Mouse (Mus musculus) hindbrain, embryonic 11.5 days (tissue): ENCODE measurements around the gene Hk1. TPM values are rescaled to one million over a fixed set of nuclear protein-coding genes. Genes with fewer than 3 reads are reported as not detected.

Source experiments
- ATAC-seq: fragments of 200-750 bp; cut with Nextera tagmentation; 2 replicates; pipeline ENCODE4 v1.8.0; 2017; ENCODE audit warnings: mild to moderate bottlenecking, moderate TSS enrichment, moderate library complexity; ENCODE audit not compliant: low FRiP score
- DNase-seq: peaks from one replicate; pipeline ENCODE4 v3.0.0-alpha.2; 2015; ENCODE audit warnings: low spot score
- H3K27ac ChIP-seq: fragments of 300-500 bp; sonication (generic); 2 replicates; pipeline ENCODE4 v1.5.1; 2014; ENCODE audit warnings: mild to moderate bottlenecking, low read depth, low read length
- H3K27me3 ChIP-seq: fragments of 300-500 bp; sonication (generic); 2 replicates; pipeline ENCODE4 v1.6.1; 2014; ENCODE audit warnings: mild to moderate bottlenecking, low read length, moderate library complexity, mixed read lengths; ENCODE audit not compliant: control insufficient read depth, insufficient read depth
- H3K36me3 ChIP-seq: fragments of 300-500 bp; sonication (generic); 2 replicates; pipeline ENCODE4 v1.6.1; 2014; ENCODE audit warnings: mild to moderate bottlenecking, low read length, moderate library complexity, mixed read lengths; ENCODE audit not compliant: control insufficient read depth, insufficient read depth
- H3K4me1 ChIP-seq: fragments of 300-500 bp; sonication (generic); replicated peaks from 2 replicates; pipeline ENCODE4 v1.6.1; 2014; ENCODE audit warnings: low read length, mixed read lengths; ENCODE audit not compliant: control insufficient read depth, insufficient read depth
- H3K4me2 ChIP-seq: fragments of 300-500 bp; sonication (generic); replicated peaks from 2 replicates; pipeline ENCODE4 v1.6.1; 2014; ENCODE audit warnings: mild to moderate bottlenecking, low read depth, low read length
- H3K4me3 ChIP-seq: fragments of 300-500 bp; sonication (generic); 2 replicates; pipeline ENCODE4 v1.5.1; 2014; ENCODE audit warnings: low read depth, low read length
- H3K9ac ChIP-seq: fragments of 300-500 bp; sonication (generic); 2 replicates; pipeline ENCODE4 v1.6.1; 2014; ENCODE audit warnings: low read depth, low read length
- H3K9me3 ChIP-seq: fragments of 300-500 bp; sonication (generic); 2 replicates; pipeline ENCODE4 v1.6.1; 2016; ENCODE audit warnings: low read length; ENCODE audit not compliant: control insufficient read depth
- WGBS: fragments of 180-500 bp; shearing (Covaris S2); extraction: QIAGEN DNeasy Blood & Tissue Kit; methylation state at CpG from one replicate; pipeline ENCODE4 v1.1.7; 2014; 5-methylcytosine and 5-hydroxymethylcytosine counted together
- polyA plus RNA-seq: library from polyadenylated mRNA; unstranded; fragments of >200 nt; fragmentation: Nextera tagmentation; extraction: Ambion mirVana; gene quantifications from 2 replicates; pipeline ENCODE4 v1.2.1, GENCODE M21; 2014

The Hk1 gene
- polyA plus RNA-seq, 1 experiment from 2014 or later, result 18.2 TPM

GRCm38 (mm10) chr10:62258298-62258697 lies 121.4 kb downstream of the Hk1 start:
- Histone ChIP-seq H3K9me3 (no peaks in the 10 kb centered on the region), H3K27me3 (no peaks in the 10 kb centered on the region), H3K36me3 (no peaks in the 10 kb centered on the region), H3K4me1 (no peaks in the 10 kb centered on the region), H3K9ac (no peak overlapping the region), H3K4me3 (no peak overlapping the region), H3K4me2 (no peak overlapping the region), H3K27ac (no peak overlapping the region)
- WGBS, result 90% methylated on average over 5 of the region's 5 CpGs
- no peak for ATAC-seq
- no peak for DNase-seq

- H3K36me3 ChIP-seq, result no peaks in the 10 kb centered on the region
- no peak overlapping the region for H3K4me2 ChIP-seq
- no peak overlapping the region; the same call in 1 of the 2 replicates for H3K27ac ChIP-seq
- H3K9ac ChIP-seq, result no peak overlapping the region
- 90% methylated on average over 27 of the region's 27 CpGs for WGBS
- H3K9me3 ChIP-seq, result no peaks in the 10 kb centered on the region
- DNase-seq, result no peak
- no peaks in the 10 kb centered on the region for H3K27me3 ChIP-seq
- H3K4me3 ChIP-seq, result no peak overlapping the region
- no peaks in the 10 kb centered on the region for H3K4me1 ChIP-seq
- no peak for ATAC-seq
These were observed 127.0 kb downstream of the Hk1 start for GRCm38 (mm10) chr10:62252496-62253235.

DNA sequence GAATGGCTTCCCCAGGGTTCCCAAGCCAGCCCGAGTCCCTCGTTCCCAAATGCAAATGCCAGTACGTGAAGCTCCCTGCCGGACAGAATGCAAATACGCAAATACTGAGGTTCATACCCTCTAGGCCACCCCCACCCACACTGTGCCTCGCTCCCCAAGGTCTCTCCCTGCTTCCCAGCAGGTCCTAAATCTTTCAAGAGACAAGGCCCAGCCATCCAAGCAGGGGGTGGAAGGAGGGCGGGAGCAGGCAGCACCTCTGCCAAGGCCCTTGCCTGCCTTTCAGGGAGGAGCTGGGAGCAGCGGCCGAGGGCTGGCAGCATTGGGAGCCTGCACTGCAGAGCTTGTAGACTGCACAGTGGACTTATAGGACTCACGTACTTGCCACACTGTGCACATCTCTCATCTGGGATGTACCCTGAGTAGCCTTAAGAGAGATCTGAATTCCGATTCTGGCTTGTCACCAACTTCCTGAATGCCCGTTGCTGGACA lies 127.7 kb downstream of the Hk1 start, which contains the start of gene Tacr2:
Gene Tacr2, plus strand, starts transcription at position 439 of the 489 bp plus-strand sequence.
- 45% methylated on average over 12 of the region's 12 CpGs for WGBS
- no peaks in the 10 kb centered on the region for H3K27me3 ChIP-seq
- no peaks in the 10 kb centered on the region for H3K9me3 ChIP-seq

DNA sequence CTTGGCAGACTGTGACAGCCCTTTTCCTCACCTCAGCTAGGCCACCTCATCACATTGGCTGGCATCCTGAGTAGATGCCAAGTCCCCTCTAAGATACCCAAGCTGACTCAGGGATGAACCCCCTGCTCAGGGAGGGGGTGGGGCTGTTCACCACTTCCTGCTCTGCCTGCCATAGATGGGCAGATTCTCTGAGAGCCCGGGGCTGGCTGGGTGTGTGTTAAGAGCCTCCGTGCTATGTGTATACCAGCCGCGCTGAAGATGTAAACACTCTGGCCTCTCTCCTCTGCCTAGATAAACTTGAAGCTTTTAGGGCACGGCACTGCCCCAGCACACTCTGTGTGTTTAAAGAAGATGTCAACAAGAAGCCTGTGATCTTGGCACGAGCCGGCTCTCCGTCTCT lies 131.9 kb downstream of the Hk1 start:
- Histone ChIP-seq H3K9me3 (no peaks in the 10 kb centered on the region), H3K4me1 (no peaks in the 10 kb centered on the region), H3K27me3 (no peaks in the 10 kb centered on the region), H3K9ac (no peak overlapping the region), H3K27ac (no peak overlapping the region), H3K36me3 (no peaks in the 10 kb centered on the region), H3K4me2 (no peak overlapping the region), H3K4me3 (no peak overlapping the region)
- WGBS, result 66% methylated on average over 8 of the region's 8 CpGs
- DNase-seq, result no peak
- no peak for ATAC-seq

More for the DNA sequence above, 127.7 kb downstream of the Hk1 start, which contains the start of gene Tacr2:
- H3K4me3 ChIP-seq, result no peak within 1 kb of the TSS
- H3K27ac ChIP-seq, result no peak within 1 kb of the TSS; the same call in 1 of the 2 replicates
- H3K4me1 ChIP-seq, result no peaks in the 10 kb centered on the region
- H3K36me3 ChIP-seq, result no peaks in the 10 kb centered on the region
- no peak within 1 kb of the TSS for H3K9ac ChIP-seq
- DNase-seq (no peak), ATAC-seq (no peak)
- H3K4me2 ChIP-seq, result no peak within 1 kb of the TSS

DNA sequence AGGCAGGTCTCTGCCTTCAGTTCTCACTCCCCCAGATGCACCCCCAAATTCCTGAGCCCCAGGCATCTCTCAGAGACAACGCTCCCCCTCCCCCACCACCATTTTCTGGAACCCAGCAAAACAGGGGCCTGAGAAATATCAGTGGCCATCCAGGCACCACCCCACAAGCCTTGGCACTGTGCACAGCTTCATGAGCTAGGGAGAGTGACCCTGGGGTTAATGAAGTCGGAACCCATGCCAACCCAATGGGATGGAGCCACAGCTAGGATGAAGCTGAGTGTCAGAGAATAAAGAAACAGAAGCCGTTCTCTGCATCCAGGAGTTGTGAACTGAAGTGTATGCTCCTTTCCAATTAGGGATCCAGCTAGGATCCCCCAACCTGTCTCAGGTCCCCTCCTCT lies 132.6 kb downstream of the Hk1 start:
- DNase-seq, result no peak

DNA sequence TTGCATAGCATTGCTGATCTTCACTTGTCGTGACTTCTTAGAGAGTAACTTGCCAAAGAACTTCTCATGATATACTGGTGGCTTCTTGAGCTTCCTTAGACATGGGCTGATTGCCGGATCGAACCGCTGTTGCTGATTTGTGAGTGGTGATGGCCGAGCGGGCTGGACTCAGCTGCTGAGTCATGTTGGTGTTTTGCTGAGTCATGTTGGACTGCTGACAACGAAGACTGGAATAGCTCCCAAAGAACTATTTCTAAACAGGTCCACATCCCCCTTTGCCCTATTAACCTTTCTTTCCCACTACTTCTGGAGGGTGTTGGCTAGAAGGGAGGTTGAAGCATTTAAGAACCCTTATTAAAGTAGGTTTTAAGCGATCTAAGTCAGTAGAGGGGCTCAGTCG lies 135.6 kb downstream of the Hk1 start:
- Histone ChIP-seq H3K27ac (no peak overlapping the region), H3K4me3 (no peak overlapping the region), H3K4me2 (no peak overlapping the region), H3K9ac (no peak overlapping the region), H3K27me3 (no peaks in the 10 kb centered on the region), H3K36me3 (no peaks in the 10 kb centered on the region), H3K4me1 (no peaks in the 10 kb centered on the region), H3K9me3 (no peaks in the 10 kb centered on the region)
- DNase-seq (no peak), ATAC-seq (no peak)
- 92% methylated on average over 9 of the region's 9 CpGs for WGBS

More for the DNA sequence above, 132.6 kb downstream of the Hk1 start:
- H3K36me3 ChIP-seq, result no peaks in the 10 kb centered on the region
- no peak overlapping the region for H3K4me2 ChIP-seq
- H3K4me1 ChIP-seq, result no peaks in the 10 kb centered on the region
- no peak overlapping the region for H3K9ac ChIP-seq
- no peak overlapping the region for H3K27ac ChIP-seq
- H3K4me3 ChIP-seq, result no peak overlapping the region
- H3K27me3 ChIP-seq, result no peaks in the 10 kb centered on the region
- no peaks in the 10 kb centered on the region for H3K9me3 ChIP-seq
- WGBS, result 71% methylated on average over 3 of the region's 3 CpGs
- no peak for ATAC-seq

- Histone ChIP-seq H3K9me3 (no peaks in the 10 kb centered on the region), H3K36me3 (no peaks in the 10 kb centered on the region), H3K27ac (no peak overlapping the region), H3K27me3 (no peaks in the 10 kb centered on the region), H3K4me3 (no peak overlapping the region), H3K4me1 (no peaks in the 10 kb centered on the region), H3K9ac (no peak overlapping the region), H3K4me2 (no peak overlapping the region)
- DNase-seq (peak; percentile 61), ATAC-seq (no peak)
- 60% methylated on average over 13 of the region's 13 CpGs for WGBS
These were observed 136.8 kb downstream of the Hk1 start for GRCm38 (mm10) chr10:62242896-62243295.

DNA sequence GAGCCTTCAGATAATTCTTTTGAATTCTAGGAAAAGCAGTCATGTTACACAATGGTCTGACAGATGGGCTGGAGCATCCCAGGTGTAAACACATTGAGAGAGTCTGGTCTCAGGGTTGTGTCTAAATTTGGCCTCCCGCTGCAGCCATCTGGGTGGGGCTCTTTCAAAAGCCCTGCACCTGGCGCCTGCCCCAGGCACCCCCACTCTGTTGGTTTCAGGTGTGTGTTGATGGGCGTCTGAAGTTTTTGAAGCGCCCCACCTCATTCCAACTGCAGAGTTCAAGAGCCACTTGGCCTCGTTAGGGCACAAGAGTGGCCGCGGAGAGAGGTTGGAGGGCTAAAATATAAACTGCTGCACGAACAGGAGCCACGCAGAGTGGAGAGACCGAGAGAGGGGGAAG lies 137.3 kb downstream of the Hk1 start:
- 82% methylated on average over 10 of the region's 10 CpGs for WGBS
- DNase-seq, result no peak
- no peak overlapping the region for H3K9ac ChIP-seq
- no peaks in the 10 kb centered on the region for H3K27me3 ChIP-seq
- no peaks in the 10 kb centered on the region for H3K4me1 ChIP-seq
- H3K9me3 ChIP-seq, result no peaks in the 10 kb centered on the region
- H3K4me2 ChIP-seq, result no peak overlapping the region
- no peaks in the 10 kb centered on the region for H3K36me3 ChIP-seq
- no peak overlapping the region for H3K27ac ChIP-seq
- H3K4me3 ChIP-seq, result no peak overlapping the region
- ATAC-seq, result no peak

DNA sequence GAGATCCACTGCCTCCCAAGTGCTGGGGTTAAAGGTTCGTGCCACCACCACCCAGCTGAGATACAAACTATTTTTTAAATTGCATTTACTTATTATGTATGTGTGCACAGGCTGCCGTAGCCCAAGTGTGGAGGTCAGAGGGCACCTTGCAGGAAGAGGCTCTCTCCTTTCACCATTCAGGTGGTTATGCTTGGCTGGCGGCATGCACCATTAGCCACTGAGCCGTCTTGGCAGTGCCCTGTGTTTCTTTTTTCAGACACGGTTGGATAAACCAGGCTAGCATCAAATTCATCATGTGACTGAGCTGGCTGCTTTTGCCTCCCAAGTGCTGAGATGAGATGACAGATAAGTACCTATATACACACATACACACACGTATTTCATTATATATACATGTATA lies 140.4 kb downstream of the Hk1 start:
- no peak for DNase-seq
- Histone ChIP-seq H3K27me3 (no peaks in the 10 kb centered on the region), H3K9ac (no peak overlapping the region), H3K4me2 (no peak overlapping the region), H3K9me3 (no peaks in the 10 kb centered on the region), H3K4me1 (no peaks in the 10 kb centered on the region), H3K36me3 (no peaks in the 10 kb centered on the region), H3K27ac (no peak overlapping the region), H3K4me3 (no peak overlapping the region)
- ATAC-seq, result no peak
- WGBS, result 53% methylated on average over 6 of the region's 6 CpGs
